Comparison of ENCODE assay signal across 8 mouse cellular contexts in genomic region chr4:8238560-8239305, GRCm38 (mm10). TPM values are rescaled to one million over a fixed set of nuclear protein-coding genes. Genes with fewer than 3 reads are reported as not detected.
A peak's percentile ranks its signal among the peaks of the same experiment; 100 is the strongest.
DNase-seq lines count a peak whose midpoint lies in the region; ATAC-seq lines count a peak whose summit lies in the region.

Car8 (minus strand) TSS chr4:8239041.

- H3K9ac ChIP-seq in forebrain, embryonic 12.5 days = peak within 1 kb of the TSS; percentile 63

- H3K4me1 ChIP-seq in forebrain, embryonic 12.5 days = peaks cover 7% of the 10 kb centered on the region

- peak; percentile 11 for DNase-seq in urinary bladder, postnatal 14 days (ENCODE audit: low spot score)
- no peak for DNase-seq in urinary bladder, postnatal 10 days (ENCODE audit: low spot score)
- peak; percentile 49 to 61 for DNase-seq in heart, postnatal 36 days
- DNase-seq in layer of hippocampus, postnatal 14 days (ENCODE audit: low spot score in 2 of 2) = peak; percentile 8 to 15
- DNase-seq in lung, postnatal 14 days = peak; percentile 52
- peak; percentile 25 for DNase-seq in right cerebral cortex, postnatal 25 days
- DNase-seq in spleen, adult 18-20 months = no peak

- no peaks in the 10 kb centered on the region for H3K9me3 ChIP-seq in forebrain, embryonic 12.5 days

- intact Hi-C loops in heart, postnatal 36 days (cut with DNase I) = loop anchor here (5.0 kb wide), 2 partner anchors 36 to 126 kb away; no protein-coding TSS in a partner anchor

- ATAC-seq in forebrain, embryonic 12.5 days (ENCODE audit: low FRiP score) = peak; percentile 95

- peaks cover 12% of the 10 kb centered on the region for H3K27me3 ChIP-seq in forebrain, embryonic 12.5 days

- WGBS in forebrain, embryonic 12.5 days = 1% methylated on average over 49 of the region's 49 CpGs

- no peak within 1 kb of the TSS for H3K27ac ChIP-seq in forebrain, embryonic 12.5 days

- H3K4me2 ChIP-seq in forebrain, embryonic 12.5 days = peak within 1 kb of the TSS; percentile 99

- no peaks in the 10 kb centered on the region for H3K36me3 ChIP-seq in forebrain, embryonic 12.5 days (replicated peaks)

- peak within 1 kb of the TSS; percentile 65 for H3K4me3 ChIP-seq in forebrain, embryonic 12.5 days (replicated peaks)

RNA-seq across cellular contexts. Expression of gene Car8, which starts in this region (rescaled TPM):
- 1.4 TPM in 2 replicates for polyA plus RNA-seq in forebrain, embryonic 12.5 days (2016; fragmentation: Nextera tagmentation; extraction: Ambion mirVana)
- total RNA-seq in heart, postnatal 36 days (2021) = 10 to 100 TPM in 1 of 2 experiments, 1 to 10 TPM in 1; 9.1 to 12.4 TPM
- total RNA-seq in layer of hippocampus, postnatal 14 days (2021) = 1 to 10 TPM; 6.1 TPM

Comparison
In these comparisons a context has a peak if more than half of its experiments do, and no peak if none do; other contexts are left out.
1. DNase-seq: peak in urinary bladder, postnatal 14 days (single experiment), heart, postnatal 36 days (2 of 2), layer of hippocampus, postnatal 14 days (2 of 2), lung, postnatal 14 days (single experiment) and right cerebral cortex, postnatal 25 days (single experiment); none in urinary bladder, postnatal 10 days (single experiment) and spleen, adult 18-20 months (0 of 2).